Mouse (Mus musculus) CD4-positive, CD25-positive, alpha-beta regulatory T cell, adult 9 weeks (primary cell): ENCODE results near the gene Tll2. TPM values are rescaled to one million over a fixed set of nuclear protein-coding genes. Genes with fewer than 3 reads are reported as not detected.

Experiments used
- polyA plus RNA-seq: library from polyadenylated mRNA; unstranded; fragments of 100-300 nt; shearing (Covaris generic); gene quantifications from one replicate; pipeline ENCODE4 v1.2.1, GENCODE M21; 2017

Tll2 gene
- not detected for polyA plus RNA-seq

DNA sequence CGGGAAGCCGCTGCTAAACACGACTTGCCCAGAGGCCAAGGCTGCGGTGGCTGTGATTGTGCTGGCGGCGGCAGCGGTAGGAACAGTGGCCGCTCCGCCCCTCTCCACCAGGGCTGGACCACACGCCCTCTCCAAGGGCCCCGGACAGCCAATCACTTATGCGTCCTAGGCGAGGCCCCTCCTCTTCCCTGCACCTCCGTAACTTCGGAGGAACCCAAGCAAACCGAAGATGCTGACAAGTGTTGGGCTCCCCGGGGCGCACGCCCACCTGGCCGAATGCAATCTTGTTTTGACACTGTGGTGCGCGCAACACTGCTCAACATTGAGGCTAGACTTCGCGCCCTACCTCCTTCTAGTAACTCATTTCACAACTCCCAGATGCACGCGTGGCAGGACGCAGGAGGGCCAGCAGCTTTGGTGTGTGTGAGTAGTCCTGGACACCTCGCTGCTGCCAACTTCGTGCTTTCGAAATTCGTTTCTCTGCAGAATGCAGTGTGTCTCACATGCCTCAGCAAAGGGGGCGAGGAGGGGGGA is at the start of gene Tll2:
TSS of gene Tll2 (minus strand) at position 25 of the 534 bp plus-strand sequence.

GRCm38 (mm10) chr19:41076906-41077305 is 129.7 kb downstream of the Tll2 start, which contains the start of gene Opalin:
Gene Opalin, minus strand, starts transcription at chr19:41077113.

Other genes with a start within 250 kb of the Tll2 start
- gene Blnk, start 212.3 kb downstream of the Tll2 start, polyA plus RNA-seq, result 1.6 TPM
- 2.1 TPM for gene Dntt, start 177.6 kb downstream of the Tll2 start, polyA plus RNA-seq
- gene Opalin, start 129.7 kb downstream of the Tll2 start, polyA plus RNA-seq, result not detected
- 15.8 TPM for gene Tm9sf3, start 57.2 kb upstream of the Tll2 start, polyA plus RNA-seq
- gene Pik3ap1, start 178.3 kb upstream of the Tll2 start, polyA plus RNA-seq, result 4.1 TPM